Mouse (Mus musculus): Measurements from ENCODE around the gene Cytl1.

DNA sequence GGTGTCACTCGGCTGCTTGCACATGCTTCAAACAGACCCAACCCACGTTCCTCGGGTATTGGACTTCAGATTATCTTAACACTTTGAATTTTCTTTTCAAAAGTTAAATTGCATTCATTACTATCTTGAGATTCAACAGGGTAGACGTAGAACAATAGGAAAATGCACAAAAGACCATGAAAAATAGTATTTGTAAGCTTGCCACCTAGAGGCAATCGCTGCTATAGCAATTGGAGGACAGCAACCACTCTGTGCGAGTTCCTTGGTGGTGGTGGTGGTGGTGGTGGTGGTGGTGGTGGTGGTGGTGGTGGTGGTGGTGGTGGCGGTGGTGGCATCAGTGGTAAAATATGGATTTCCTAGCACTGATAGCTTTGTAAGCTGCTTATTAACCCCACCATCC lies 894 bp downstream of the Cytl1 start:
- no peak for TF ChIP-seq POLR2A (IDR thresholded peaks at IDR 0.05; ENCODE audit: low read depth, low read length)
- no peak for TF ChIP-seq CTCF (IDR thresholded peaks at IDR 0.05; ENCODE audit: extremely low read depth, insufficient read depth, insufficient read length, insufficient replicate concordance)
